Mouse (Mus musculus) frontal cortex, adult 2 months (tissue): ENCODE measurements around the gene Jam3. TPM values are rescaled to one million over a fixed set of nuclear protein-coding genes. Genes with fewer than 3 reads are reported as not detected.
A peak's percentile ranks its signal among the peaks of the same experiment; 100 is the strongest.

Experiments
- DNase-seq, 2 experiments: peaks; one replicate each; pipeline ENCODE4 v3.0.0; 2022; ENCODE audit warnings: low spot score in 1 of 2; ENCODE audit errors: extremely low spot score in 1 of 2
- polyA plus RNA-seq: library from polyadenylated mRNA; depleted of rRNA; stranded (reverse); fragments of >200 nt; gene quantifications from 2 replicates; pipeline ENCODE4 v1.2.3, GENCODE M21; 2012

Gene Jam3
- polyA plus RNA-seq, 1 experiment, result 49.8 TPM

- DNase-seq, result no peak
These were observed 32.3 kb downstream of the Jam3 start for GRCm38 (mm10) chr9:27122963-27123362.

- no peak for DNase-seq
These were observed 33.1 kb downstream of the Jam3 start for GRCm38 (mm10) chr9:27122076-27122475.

- DNase-seq, result no peak
These were observed 34.0 kb downstream of the Jam3 start for GRCm38 (mm10) chr9:27121254-27121653.

- no peak for DNase-seq
These were observed 43.5 kb downstream of the Jam3 start for GRCm38 (mm10) chr9:27111756-27112155.

- peak; percentile 41 to 62 for DNase-seq
These were observed 44.5 kb downstream of the Jam3 start for GRCm38 (mm10) chr9:27110681-27111080.

GRCm38 (mm10) chr9:27109533-27110514, 45.4 kb downstream of the Jam3 start:
- peak; percentile 72 to 73 for DNase-seq

GRCm38 (mm10) chr9:27108451-27108850, 46.8 kb downstream of the Jam3 start:
- DNase-seq, result no peak

GRCm38 (mm10) chr9:27106081-27106480, 49.1 kb downstream of the Jam3 start:
- DNase-seq, result peak in 1 of 2 experiments; percentile 84

GRCm38 (mm10) chr9:27101466-27101865, 53.8 kb downstream of the Jam3 start:
- no peak for DNase-seq

GRCm38 (mm10) chr9:27099474-27099873, 55.7 kb downstream of the Jam3 start:
- DNase-seq, result no peak

GRCm38 (mm10) chr9:27098557-27098956, 56.7 kb downstream of the Jam3 start:
- no peak for DNase-seq

GRCm38 (mm10) chr9:27098092-27098491, 57.1 kb downstream of the Jam3 start:
- no peak for DNase-seq

- no peak for DNase-seq
These were observed 62.3 kb downstream of the Jam3 start for GRCm38 (mm10) chr9:27092916-27093315.

- peak; percentile 57 to 61 for DNase-seq
These were observed 64.1 kb downstream of the Jam3 start for GRCm38 (mm10) chr9:27090801-27091775.

- DNase-seq, result no peak
These were observed 65.1 kb downstream of the Jam3 start for GRCm38 (mm10) chr9:27090134-27090533.

GRCm38 (mm10) chr9:27087402-27087801, 67.8 kb downstream of the Jam3 start:
- no peak for DNase-seq

- DNase-seq, result no peak
These were observed 69.0 kb downstream of the Jam3 start for GRCm38 (mm10) chr9:27086256-27086655.

- no peak for DNase-seq
These were observed 79.4 kb downstream of the Jam3 start for GRCm38 (mm10) chr9:27075812-27076211.

GRCm38 (mm10) chr9:27074677-27075076, 80.5 kb downstream of the Jam3 start:
- no peak for DNase-seq

GRCm38 (mm10) chr9:27070895-27071294, 84.3 kb downstream of the Jam3 start:
- DNase-seq, result no peak

- DNase-seq, result peak; percentile 59 to 76
These were observed 96.9 kb downstream of the Jam3 start for GRCm38 (mm10) chr9:27058341-27058740.
